Mouse (Mus musculus): ENCODE data around the gene Tnrc6b.

GRCm38 (mm10) chr15:80748979-80749378 is 37.9 kb downstream of the Tnrc6b start:
- TF ChIP-seq POLR2A (IDR thresholded peaks at IDR 0.05; ENCODE audit: low read depth, low read length) (no peak), CTCF (IDR thresholded peaks at IDR 0.05; ENCODE audit: extremely low read depth, insufficient read length, insufficient replicate concordance, low read depth, low read length) (no peak)
